ENCODE assay signal across 9 mouse cellular contexts in the genomic region with DNA sequence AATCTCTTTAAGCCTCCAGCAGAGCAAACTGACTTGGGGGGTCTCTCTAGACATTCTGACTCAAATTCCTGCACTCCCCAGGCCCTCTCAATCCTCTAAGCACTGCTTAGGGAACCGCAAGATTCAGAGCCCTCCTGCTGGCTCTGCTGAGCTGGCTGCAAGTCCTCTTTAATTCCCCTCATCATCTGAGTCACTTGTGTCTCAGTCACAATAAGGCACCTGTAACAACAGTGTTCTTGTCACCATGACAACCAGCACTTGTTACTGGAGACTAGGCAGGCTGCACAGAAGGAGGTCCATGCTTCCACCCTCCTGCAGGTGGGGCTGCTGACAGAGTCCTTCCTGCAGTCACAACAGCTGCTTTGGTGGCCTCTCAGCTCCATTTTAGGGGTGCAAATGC.
DNase-seq lines count a peak whose midpoint lies in the region; ATAC-seq and TF ChIP-seq lines count a peak whose summit lies in the region.
"Had no signal": no experiment of that assay in that cellular context is flagged by ENCODE, and none has a peak within 500 bp of the region (broad histone marks: within the 10 kb centered on the region; RNA-seq: fewer than 3 reads in every experiment).

No protein-coding gene starts in this region.

- ATAC-seq in limb, embryonic 14.5 days (ENCODE audit: low FRiP score, low read depth) = peak; percentile 60

- no peak overlapping the region for H3K4me2 ChIP-seq in limb, embryonic 14.5 days (replicated peaks; ENCODE audit: low read depth, low read length, severe bottlenecking)

- WGBS in limb, embryonic 14.5 days = 4% methylated on average over 1 of the region's 1 CpGs

- TF ChIP-seq POLR2A in testis, adult 2 months (IDR thresholded peaks at IDR 0.05; ENCODE audit: control insufficient read depth, low read depth, low read length) = peak; percentile 30; the same call in 1 of the 2 replicates
- TF ChIP-seq POLR2A in limb, embryonic 14.5 days (IDR thresholded peaks at IDR 0.05; ENCODE audit: borderline replicate concordance, extremely low read depth, insufficient read depth, insufficient read length) = no peak

- H3K4me1 ChIP-seq in testis, adult 2 months (ENCODE audit: control insufficient read depth, insufficient read depth, low read length) = no peaks in the 10 kb centered on the region
- no peaks in the 10 kb centered on the region for H3K4me1 ChIP-seq in limb, embryonic 14.5 days (ENCODE audit: control insufficient read depth, insufficient read depth, low read length)

- no peaks in the 10 kb centered on the region for H3K9me3 ChIP-seq in limb, embryonic 14.5 days (ENCODE audit: control insufficient read depth, low read length)

- H3K36me3 ChIP-seq in testis, adult 2 months (ENCODE audit: control insufficient read depth, insufficient read depth, low read length) = no peaks in the 10 kb centered on the region
- H3K36me3 ChIP-seq in limb, embryonic 14.5 days (ENCODE audit: control insufficient read depth, insufficient read depth, low read length) = no peaks in the 10 kb centered on the region

- no peak overlapping the region for H3K4me3 ChIP-seq in testis, adult 2 months (ENCODE audit: control insufficient read depth, low read depth, low read length)
- H3K4me3 ChIP-seq in limb, embryonic 14.5 days (replicated peaks; ENCODE audit: low read length) = no peak overlapping the region

- no peak for DNase-seq in testis, postnatal 14 days (ENCODE audit: low spot score)
- peak; percentile 5 to 11 for DNase-seq in frontal cortex, postnatal 10 days (ENCODE audit: low spot score in 2 of 2)
- peak; percentile 5 for DNase-seq in limb, embryonic 14.5 days (ENCODE audit: low spot score)
- DNase-seq in telencephalon, adult 2 months (ENCODE audit: low read depth, low spot score) = peak; percentile 36
- no peak for DNase-seq in kidney, adult 9 months
- no peak for DNase-seq in yolk sac, embryonic 10.5 days (ENCODE audit: low spot score)
- DNase-seq in ovary, postnatal 14 days (ENCODE audit: low spot score) = no peak
- DNase-seq: gastrocnemius, postnatal 36 days had no signal

- H3K27me3 ChIP-seq in testis, adult 2 months (ENCODE audit: control insufficient read depth, insufficient read depth, low read length) = no peaks in the 10 kb centered on the region
- H3K27me3 ChIP-seq in limb, embryonic 14.5 days (ENCODE audit: control insufficient read depth, insufficient read depth, low read length) = no peaks in the 10 kb centered on the region

- TF ChIP-seq CTCF in testis, adult 2 months (IDR thresholded peaks at IDR 0.05; ENCODE audit: control insufficient read depth, insufficient read depth, insufficient replicate concordance, low read depth, low read length) = no peak

- no peak overlapping the region for H3K27ac ChIP-seq in testis, adult 2 months (ENCODE audit: control insufficient read depth, insufficient read depth, low read depth, low read length)
- no peak overlapping the region for H3K27ac ChIP-seq in limb, embryonic 14.5 days (replicated peaks; ENCODE audit: low read depth, low read length)

- H3K9ac ChIP-seq in limb, embryonic 14.5 days (ENCODE audit: low read depth, low read length, severe bottlenecking) = no peak overlapping the region

Comparison
In these comparisons a context has a peak if more than half of its experiments do, and no peak if none do; other contexts are left out.
1. DNase-seq: peak in frontal cortex, postnatal 10 days (2 of 2), limb, embryonic 14.5 days (single experiment) and telencephalon, adult 2 months (single experiment); none in testis, postnatal 14 days (single experiment), kidney, adult 9 months (single experiment), yolk sac, embryonic 10.5 days (single experiment) and ovary, postnatal 14 days (single experiment).